Mouse (Mus musculus): ENCODE measurements around the gene Ch25h. TPM values are rescaled to one million over a fixed set of nuclear protein-coding genes. Genes with fewer than 3 reads are reported as not detected.

Ch25h gene
- polyA plus RNA-seq (2015; fragmentation: Nextera tagmentation; extraction: Ambion mirVana) = 0.72 and 0.78 TPM in 2 replicates

DNA sequence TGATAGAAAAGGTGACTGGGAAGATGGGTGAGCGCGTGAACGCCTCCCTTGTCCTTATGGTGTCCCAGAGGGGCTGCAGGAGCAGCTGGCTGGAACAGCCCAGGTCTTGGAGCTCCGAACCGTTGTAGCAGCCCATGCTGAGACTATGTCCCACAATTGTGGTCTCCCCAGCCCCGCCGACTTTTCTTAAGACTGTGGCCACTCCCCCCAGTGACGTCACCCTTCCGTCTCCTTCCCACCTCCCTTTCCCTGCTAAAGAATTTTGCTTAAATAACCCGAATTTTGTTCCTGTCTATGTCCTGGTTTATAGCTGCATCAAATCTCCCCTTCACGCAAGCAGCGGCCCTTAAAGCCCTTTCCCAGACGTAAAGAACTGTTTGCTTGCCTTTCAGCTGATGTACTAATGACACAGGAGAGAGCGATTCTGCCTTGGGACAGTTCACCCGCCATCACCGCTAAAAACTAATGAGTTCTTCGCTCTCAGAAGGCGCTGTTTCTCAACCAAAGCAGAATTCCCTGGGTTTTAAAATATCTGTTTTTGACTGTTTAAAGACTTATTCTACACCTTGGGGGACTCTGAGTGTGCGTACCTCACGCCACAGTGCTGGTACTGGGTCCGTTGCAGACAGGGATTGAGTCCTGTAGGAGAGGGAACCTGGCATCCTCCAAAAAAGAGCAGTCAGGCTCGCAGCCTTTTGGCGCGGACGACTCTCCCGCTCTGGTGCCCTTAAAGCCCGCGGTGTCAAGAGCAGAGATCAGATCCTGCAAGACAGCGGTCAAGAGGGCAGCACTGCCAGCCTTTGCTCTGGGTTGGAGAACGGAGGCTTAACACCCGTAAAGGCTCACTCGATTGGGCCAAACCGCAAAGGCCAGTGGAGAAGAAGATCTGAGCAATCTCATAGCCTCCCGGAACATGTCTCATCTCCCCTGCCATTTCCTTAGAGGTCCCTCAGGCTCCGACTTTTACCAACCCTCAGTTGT is at the start of gene Ch25h:
Ch25h (minus strand) TSS at position 174 of the 981 bp plus-strand sequence.
- Histone ChIP-seq H3K27me3 (ENCODE audit: control insufficient read depth, insufficient read depth, low read depth, low read length) (peaks cover 2% of the 10 kb centered on the region; the same call in 1 of the 2 replicates), H3K27ac (ENCODE audit: low read length) (no peak within 1 kb of the TSS), H3K9ac (ENCODE audit: low read depth, low read length) (peak within 1 kb of the TSS; percentile 59), H3K4me1 (ENCODE audit: control insufficient read depth, insufficient read depth, low read length) (peaks cover 9% of the 10 kb centered on the region; the same call in 1 of the 2 replicates), H3K36me3 (ENCODE audit: control insufficient read depth, insufficient read depth, low read length) (no peaks in the 10 kb centered on the region), H3K9me3 (replicated peaks; ENCODE audit: control insufficient read depth, low read length, poor library complexity, severe bottlenecking) (no peaks in the 10 kb centered on the region), H3K4me3 (ENCODE audit: low read depth, low read length) (peak within 1 kb of the TSS; percentile 49), H3K4me2 (ENCODE audit: low read length) (peak within 1 kb of the TSS; percentile 83)
- peak; percentile 90 for ATAC-seq
- WGBS = 2% methylated on average over 35 of the region's 35 CpGs

DNA sequence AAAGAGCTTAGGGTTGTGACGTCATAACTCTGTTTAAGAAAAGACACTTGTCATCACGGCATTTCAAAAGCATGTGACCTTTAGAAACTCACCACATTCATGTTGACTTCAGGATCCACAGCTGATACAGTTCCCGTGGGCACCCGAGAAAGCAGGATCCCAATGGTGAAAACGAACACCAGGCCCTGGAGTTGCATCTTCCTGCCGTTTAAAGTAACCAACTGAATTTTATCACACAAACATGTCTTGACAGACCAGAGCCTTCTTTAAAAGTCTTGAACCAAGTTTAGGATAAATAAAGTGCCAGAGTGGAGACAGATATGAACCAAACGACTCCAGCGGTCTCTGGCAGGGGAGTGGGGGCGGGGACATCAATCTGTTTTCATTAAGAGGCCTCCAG is 49.7 kb upstream of the Ch25h start:
- H3K4me2 ChIP-seq (ENCODE audit: low read length) = no peak overlapping the region
- H3K4me1 ChIP-seq (ENCODE audit: control insufficient read depth, insufficient read depth, low read length) = peaks cover 6% of the 10 kb centered on the region
- ATAC-seq = no peak
- 83% methylated on average over 9 of the region's 9 CpGs for WGBS
- H3K27ac ChIP-seq (ENCODE audit: low read length) = no peak overlapping the region
- no peak overlapping the region for H3K4me3 ChIP-seq (ENCODE audit: low read depth, low read length)
- H3K9ac ChIP-seq (ENCODE audit: low read depth, low read length) = no peak overlapping the region
- no peaks in the 10 kb centered on the region for H3K36me3 ChIP-seq (ENCODE audit: control insufficient read depth, insufficient read depth, low read length)
- H3K9me3 ChIP-seq (replicated peaks; ENCODE audit: control insufficient read depth, low read length, poor library complexity, severe bottlenecking) = no peaks in the 10 kb centered on the region
- no peaks in the 10 kb centered on the region for H3K27me3 ChIP-seq (ENCODE audit: control insufficient read depth, insufficient read depth, low read depth, low read length)

DNA sequence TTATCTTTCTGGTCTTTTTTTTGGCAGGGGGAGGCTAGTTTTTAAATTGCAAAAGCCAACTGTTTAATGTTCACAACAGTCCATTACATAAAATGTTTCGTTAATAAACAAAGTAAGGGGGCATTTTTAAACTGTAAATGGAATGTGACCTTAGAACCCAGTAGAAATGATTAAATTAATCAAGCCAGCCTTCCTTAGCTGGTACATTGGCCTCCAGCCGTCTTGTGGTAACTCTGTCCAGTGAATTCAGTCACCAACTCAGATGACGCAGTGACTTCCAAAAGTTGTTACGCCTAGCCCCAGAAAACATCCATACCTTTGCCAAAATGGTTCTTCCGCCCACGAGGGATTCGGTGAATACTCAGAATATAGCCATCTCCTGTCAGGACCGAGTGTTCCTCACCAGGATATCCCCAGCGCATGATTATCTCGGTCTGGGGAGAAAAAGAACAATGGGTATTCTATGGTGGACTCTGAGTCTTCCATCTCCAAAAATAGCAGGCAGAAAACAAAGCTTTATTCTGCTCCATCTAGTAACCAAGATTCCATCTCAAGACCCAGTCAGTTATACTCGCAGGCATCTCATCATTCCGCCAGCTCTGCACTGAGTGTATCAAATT is 48.3 kb upstream of the Ch25h start:
- Histone ChIP-seq H3K27me3 (ENCODE audit: control insufficient read depth, insufficient read depth, low read depth, low read length) (no peaks in the 10 kb centered on the region), H3K36me3 (ENCODE audit: control insufficient read depth, insufficient read depth, low read length) (no peaks in the 10 kb centered on the region; the same call in 1 of the 2 replicates), H3K9me3 (replicated peaks; ENCODE audit: control insufficient read depth, low read length, poor library complexity, severe bottlenecking) (no peaks in the 10 kb centered on the region), H3K9ac (ENCODE audit: low read depth, low read length) (no peak overlapping the region), H3K4me3 (ENCODE audit: low read depth, low read length) (no peak overlapping the region), H3K27ac (ENCODE audit: low read length) (no peak overlapping the region), H3K4me2 (ENCODE audit: low read length) (no peak overlapping the region), H3K4me1 (ENCODE audit: control insufficient read depth, insufficient read depth, low read length) (peaks cover 6% of the 10 kb centered on the region)
- no peak for ATAC-seq
- 86% methylated on average over 12 of the region's 12 CpGs for WGBS

DNA sequence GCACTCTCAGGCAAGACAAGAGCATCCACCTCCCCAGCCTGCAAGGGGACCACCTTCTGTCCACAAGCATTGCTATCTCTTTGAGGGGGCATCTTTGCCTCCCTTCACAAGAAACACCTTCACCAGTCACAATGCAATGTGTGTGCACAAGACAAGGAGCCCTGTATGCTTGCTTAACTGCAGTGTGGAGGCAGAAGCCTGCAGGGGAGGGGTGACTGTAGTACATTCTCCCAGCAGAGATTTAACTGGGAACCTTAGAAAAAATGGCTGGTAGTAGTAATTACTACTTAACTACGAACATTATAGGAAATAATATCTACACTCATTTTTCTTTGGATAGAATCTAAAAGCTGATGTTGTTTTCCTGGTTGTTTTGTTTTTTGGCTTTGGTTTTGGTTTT is 47.0 kb upstream of the Ch25h start:
- no peak overlapping the region for H3K4me3 ChIP-seq (ENCODE audit: low read depth, low read length)
- peaks cover 6% of the 10 kb centered on the region for H3K4me1 ChIP-seq (ENCODE audit: control insufficient read depth, insufficient read depth, low read length)
- H3K36me3 ChIP-seq (ENCODE audit: control insufficient read depth, insufficient read depth, low read length) = no peaks in the 10 kb centered on the region; the same call in 1 of the 2 replicates
- no peak overlapping the region for H3K27ac ChIP-seq (ENCODE audit: low read length)
- no peak overlapping the region for H3K4me2 ChIP-seq (ENCODE audit: low read length)
- ATAC-seq = no peak
- no peaks in the 10 kb centered on the region for H3K27me3 ChIP-seq (ENCODE audit: control insufficient read depth, insufficient read depth, low read depth, low read length)
- H3K9ac ChIP-seq (ENCODE audit: low read depth, low read length) = no peak overlapping the region
- 81% methylated on average over 1 of the region's 1 CpGs for WGBS
- no peaks in the 10 kb centered on the region for H3K9me3 ChIP-seq (replicated peaks; ENCODE audit: control insufficient read depth, low read length, poor library complexity, severe bottlenecking)

GRCm38 (mm10) chr19:34521361-34521760 is 46.4 kb upstream of the Ch25h start:
- no peak overlapping the region for H3K4me2 ChIP-seq (ENCODE audit: low read length)
- no peak overlapping the region for H3K4me3 ChIP-seq (ENCODE audit: low read depth, low read length)
- no peak for ATAC-seq
- no peaks in the 10 kb centered on the region; the same call in 1 of the 2 replicates for H3K36me3 ChIP-seq (ENCODE audit: control insufficient read depth, insufficient read depth, low read length)
- no peaks in the 10 kb centered on the region for H3K9me3 ChIP-seq (replicated peaks; ENCODE audit: control insufficient read depth, low read length, poor library complexity, severe bottlenecking)
- H3K9ac ChIP-seq (ENCODE audit: low read depth, low read length) = no peak overlapping the region
- no peaks in the 10 kb centered on the region for H3K27me3 ChIP-seq (ENCODE audit: control insufficient read depth, insufficient read depth, low read depth, low read length)
- no peak overlapping the region for H3K27ac ChIP-seq (ENCODE audit: low read length)
- 84% methylated on average over 2 of the region's 2 CpGs for WGBS
- peaks cover 5% of the 10 kb centered on the region for H3K4me1 ChIP-seq (ENCODE audit: control insufficient read depth, insufficient read depth, low read length)

DNA sequence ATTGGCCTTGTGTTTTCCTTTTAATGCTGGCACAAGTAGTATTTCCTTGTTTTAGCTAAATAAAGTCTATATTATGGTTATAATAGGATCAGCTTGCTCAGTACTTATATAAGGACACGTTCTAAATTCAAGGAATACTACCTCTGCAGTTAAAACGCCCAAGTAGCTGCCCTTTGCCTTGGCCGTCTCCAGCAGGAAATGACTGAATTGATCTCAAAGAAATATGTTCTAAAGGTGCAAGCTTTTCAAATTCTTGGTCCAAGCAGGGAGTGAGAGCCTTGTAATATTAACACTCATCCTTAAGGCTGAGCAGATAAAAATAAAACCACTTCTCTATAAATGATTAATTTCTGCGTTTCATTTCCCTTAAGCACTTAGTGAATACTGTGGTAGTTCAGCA is 45.1 kb upstream of the Ch25h start:
- no peak for ATAC-seq
- no peak overlapping the region for H3K4me2 ChIP-seq (ENCODE audit: low read length)
- no peaks in the 10 kb centered on the region; the same call in 1 of the 2 replicates for H3K36me3 ChIP-seq (ENCODE audit: control insufficient read depth, insufficient read depth, low read length)
- no peaks in the 10 kb centered on the region for H3K27me3 ChIP-seq (ENCODE audit: control insufficient read depth, insufficient read depth, low read depth, low read length)
- no peaks in the 10 kb centered on the region for H3K4me1 ChIP-seq (ENCODE audit: control insufficient read depth, insufficient read depth, low read length)
- no peak overlapping the region for H3K4me3 ChIP-seq (ENCODE audit: low read depth, low read length)
- H3K27ac ChIP-seq (ENCODE audit: low read length) = no peak overlapping the region
- 82% methylated on average over 4 of the region's 4 CpGs for WGBS
- H3K9me3 ChIP-seq (replicated peaks; ENCODE audit: control insufficient read depth, low read length, poor library complexity, severe bottlenecking) = no peaks in the 10 kb centered on the region
- no peak overlapping the region for H3K9ac ChIP-seq (ENCODE audit: low read depth, low read length)

DNA sequence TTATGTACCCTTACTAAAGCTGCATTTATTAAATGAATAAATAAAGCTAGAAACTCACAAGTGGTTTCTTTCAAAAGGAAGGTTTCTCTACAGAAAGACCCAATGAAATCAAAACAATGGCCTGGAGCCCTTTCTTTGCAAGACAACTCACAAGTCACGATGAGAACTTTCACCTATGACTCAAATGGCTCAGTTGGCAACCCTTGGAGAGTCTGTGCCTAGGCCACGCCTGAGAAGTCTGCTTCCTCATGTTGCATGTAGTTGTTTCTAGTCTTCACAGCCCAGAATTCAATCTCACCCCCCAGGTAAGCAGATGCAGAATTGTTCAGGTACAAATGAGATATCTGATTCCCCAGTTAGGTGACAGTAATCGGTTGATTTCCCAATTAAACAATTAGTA is 44.7 kb upstream of the Ch25h start:
- 92% methylated on average over 3 of the region's 3 CpGs for WGBS
- H3K27me3 ChIP-seq (ENCODE audit: control insufficient read depth, insufficient read depth, low read depth, low read length) = no peaks in the 10 kb centered on the region
- H3K4me1 ChIP-seq (ENCODE audit: control insufficient read depth, insufficient read depth, low read length) = no peaks in the 10 kb centered on the region
- H3K36me3 ChIP-seq (ENCODE audit: control insufficient read depth, insufficient read depth, low read length) = no peaks in the 10 kb centered on the region; the same call in 1 of the 2 replicates
- no peak for ATAC-seq
- no peak overlapping the region for H3K4me3 ChIP-seq (ENCODE audit: low read depth, low read length)
- H3K27ac ChIP-seq (ENCODE audit: low read length) = no peak overlapping the region
- no peaks in the 10 kb centered on the region for H3K9me3 ChIP-seq (replicated peaks; ENCODE audit: control insufficient read depth, low read length, poor library complexity, severe bottlenecking)
- H3K9ac ChIP-seq (ENCODE audit: low read depth, low read length) = no peak overlapping the region
- H3K4me2 ChIP-seq (ENCODE audit: low read length) = no peak overlapping the region

DNA sequence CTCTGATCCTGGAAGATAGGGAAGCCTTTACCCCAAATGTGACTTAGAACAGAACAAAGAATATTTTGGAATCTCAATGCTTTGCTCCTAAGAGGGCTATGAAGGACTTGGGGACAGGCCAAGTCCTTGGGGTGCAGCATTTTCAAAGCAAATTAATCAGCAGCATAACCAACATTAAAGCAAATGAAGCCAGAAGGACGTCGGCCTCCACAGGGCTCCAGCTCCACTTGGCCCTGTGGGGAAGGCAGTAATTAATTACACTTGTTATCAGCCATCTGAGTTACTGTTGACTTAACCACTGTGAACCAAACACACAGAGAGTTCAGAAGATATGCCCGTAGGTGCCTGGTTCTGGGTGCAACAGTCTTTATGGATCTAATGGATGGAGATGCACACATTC is 43.8 kb upstream of the Ch25h start:
- Histone ChIP-seq H3K36me3 (ENCODE audit: control insufficient read depth, insufficient read depth, low read length) (no peaks in the 10 kb centered on the region; the same call in 1 of the 2 replicates), H3K9ac (ENCODE audit: low read depth, low read length) (no peak overlapping the region), H3K27ac (ENCODE audit: low read length) (no peak overlapping the region), H3K9me3 (replicated peaks; ENCODE audit: control insufficient read depth, low read length, poor library complexity, severe bottlenecking) (no peaks in the 10 kb centered on the region), H3K4me1 (ENCODE audit: control insufficient read depth, insufficient read depth, low read length) (no peaks in the 10 kb centered on the region), H3K27me3 (ENCODE audit: control insufficient read depth, insufficient read depth, low read depth, low read length) (no peaks in the 10 kb centered on the region), H3K4me3 (ENCODE audit: low read depth, low read length) (no peak overlapping the region), H3K4me2 (ENCODE audit: low read length) (no peak overlapping the region)
- 77% methylated on average over 3 of the region's 3 CpGs for WGBS
- ATAC-seq = no peak
